Mouse (Mus musculus) erythroblast, embryonic 14.5 days (primary cell): ENCODE measurements around the gene Tcirg1.

ENCODE experiments used
- GATA1 ChIP-seq: IDR thresholded peaks from 2 replicates; pipeline ENCODE4 v1.6.1; 2012; ENCODE audit warnings: low read length, inconsistent platforms, mixed read lengths
- TAL1 ChIP-seq: IDR thresholded peaks from 3 replicates; pipeline ENCODE4 v1.6.1; 2012; ENCODE audit warnings: low read length, inconsistent platforms, mixed read lengths

DNA sequence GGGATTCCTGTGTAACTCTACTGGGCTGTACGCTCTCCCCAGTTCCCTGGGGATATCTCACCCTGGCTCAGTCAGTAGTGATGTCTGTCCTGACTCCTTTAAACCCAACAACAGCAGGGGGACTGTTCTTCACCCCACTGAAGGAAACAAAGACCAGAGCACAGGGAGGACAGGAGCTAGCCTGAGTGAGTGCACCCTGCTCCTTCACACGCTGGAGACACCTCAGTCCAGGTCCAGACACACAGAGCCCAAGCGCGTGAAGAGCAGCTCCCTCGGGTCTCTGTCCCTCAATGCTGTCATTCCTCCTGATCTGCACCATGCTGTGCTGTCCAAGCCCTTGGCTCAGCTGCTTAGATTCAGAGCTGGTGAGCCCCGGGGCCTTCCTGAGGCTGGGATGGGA, 19.8 kb upstream of the Tcirg1 start:
- TF ChIP-seq TAL1 (no peak), GATA1 (no peak)
